Mouse (Mus musculus) testis, adult 2 months (tissue): ENCODE measurements around the gene Preb.

Experiments used
- CTCF ChIP-seq: fragments of 200-500 bp; IDR thresholded peaks from 2 replicates; pipeline ENCODE4 v1.5.1; 2012; ENCODE audit warnings: low read depth, mild to moderate bottlenecking, inconsistent platforms, low read length, moderate library complexity; ENCODE audit not compliant: control insufficient read depth, insufficient read depth, insufficient replicate concordance
- POLR2A ChIP-seq: fragments of 200-500 bp; IDR thresholded peaks from 2 replicates; pipeline ENCODE4 v1.6.1; 2012; ENCODE audit warnings: low read depth, mild to moderate bottlenecking, inconsistent platforms, low read length, moderate library complexity; ENCODE audit not compliant: control insufficient read depth

DNA sequence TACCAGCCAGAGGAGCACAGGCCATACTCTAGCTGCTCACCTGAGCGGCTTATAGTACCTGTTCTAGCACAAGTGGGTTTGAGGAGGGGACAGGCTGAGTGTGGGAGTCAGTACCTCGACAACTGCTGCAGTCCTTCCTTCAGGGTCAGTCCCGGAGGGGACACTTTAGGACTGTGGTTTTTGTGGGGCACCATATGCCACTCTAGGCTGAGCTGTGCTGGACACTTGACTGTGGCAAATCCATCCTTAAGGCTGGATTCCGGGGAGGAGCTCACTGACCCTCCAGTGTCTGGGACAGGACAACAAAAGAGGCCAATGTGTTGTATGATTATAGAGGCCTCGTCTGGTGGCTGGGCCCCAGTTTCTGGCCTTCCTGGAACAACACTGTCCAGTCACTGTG, 7.6 kb downstream of the Preb start:
- TF ChIP-seq POLR2A = no peak
- TF ChIP-seq CTCF = no peak
